Mouse (Mus musculus) Patski (cell line): ENCODE data around the gene Susd4. TPM values are rescaled to one million over a fixed set of nuclear protein-coding genes. Genes with fewer than 3 reads are reported as not detected.

ENCODE experiments used
- ATAC-seq: fragments of 100-300 bp; one replicate; pipeline ENCODE4 v1.8.0; 2021
- CTCF ChIA-PET: fragments of 350-600 bp; sonication (Branson Sonifier 250); formaldehyde crosslinking; loops from one replicate; lab custom pipeline; 2022; ENCODE audit warnings: inconsistent platforms; lab: Charles Lee
- POLR2A ChIA-PET: fragments of 350-600 bp; sonication (Branson Sonifier 250); formaldehyde crosslinking; loops from one replicate; lab custom pipeline; 2022; ENCODE audit warnings: antibody characterized with exemption, inconsistent platforms; lab: Charles Lee
- DNase-seq: peaks from one replicate; pipeline ENCODE4 v3.0.0-alpha.2; 2011; ENCODE audit warnings: low read depth, low spot score
- H3K27me3 ChIP-seq: fragments of 371-371 bp; one replicate; pipeline ENCODE4 v1.5.1; 2021
- CTCF ChIP-seq: fragments of 100-300 bp; IDR thresholded peaks from one replicate; pipeline ENCODE4 v1.5.1; 2021
- in situ Hi-C: fragments of 300-500 bp; cut with MboI; formaldehyde crosslinking; loops from 3 replicates; pipeline ENCODE4 v1.11.1; 2018; ENCODE audit warnings: low pct_unique_long_range_greater_than_20kb, mixed read lengths
- polyA plus RNA-seq: library from polyadenylated mRNA; unstranded; gene quantifications from one replicate; pipeline ENCODE4 v1.2.3, GENCODE M21; 2021

Susd4 gene
- polyA plus RNA-seq, 1 experiment from 2014 or later = 21.5 TPM

DNA sequence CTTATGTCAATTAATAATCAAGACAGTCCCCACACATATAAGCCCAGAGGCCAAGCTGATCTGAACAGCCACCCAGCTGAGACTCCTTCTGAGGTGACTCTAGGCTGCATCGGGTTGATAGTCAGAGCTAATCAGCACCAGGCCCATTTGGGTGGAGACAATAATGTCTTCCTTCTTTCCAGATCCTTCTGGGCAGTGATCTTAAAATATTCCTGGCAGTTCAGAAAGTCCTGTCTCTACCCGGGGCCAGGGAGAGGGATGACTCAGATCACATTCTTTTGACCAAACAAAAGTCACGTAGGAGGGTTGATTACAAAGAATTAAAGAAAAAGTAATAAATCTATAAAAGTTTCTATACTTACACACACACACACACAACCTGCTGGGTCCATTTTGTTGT lies 180.3 kb downstream of the Susd4 start:
- in situ Hi-C loops = no loop called here
- DNase-seq (no peak), ATAC-seq (no peak)
- no peaks in the 10 kb centered on the region for H3K27me3 ChIP-seq
- CTCF ChIA-PET = interaction anchor here (1.8 kb wide), 1 partner anchor 16 kb away, joined by 6 read pairs; no protein-coding TSS in a partner anchor
- TF ChIP-seq CTCF = no peak
- POLR2A ChIA-PET = no interaction called here

- H3K27me3 ChIP-seq = no peaks in the 10 kb centered on the region
- DNase-seq (no peak), ATAC-seq (peak; percentile 82)
- ChIA-PET CTCF (interaction anchor here (1.8 kb wide), 1 partner anchor 16 kb away, joined by 6 read pairs; no protein-coding TSS in a partner anchor), POLR2A (interaction anchor here (1.3 kb wide), 1 partner anchor 11 kb away, joined by 3 read pairs; no protein-coding TSS in a partner anchor)
- TF ChIP-seq CTCF = no peak
- in situ Hi-C loops = no loop called here
Measured at GRCm38 (mm10) chr1:182944638-182945037, 181.0 kb downstream of the Susd4 start.

GRCm38 (mm10) chr1:182945561-182945960 lies 181.9 kb downstream of the Susd4 start:
- TF ChIP-seq CTCF = no peak
- ChIA-PET POLR2A (interaction anchor here (1.3 kb wide), 1 partner anchor 10 kb away, joined by 3 read pairs; no protein-coding TSS in a partner anchor), CTCF (no interaction called here)
- in situ Hi-C loops = no loop called here
- H3K27me3 ChIP-seq = no peaks in the 10 kb centered on the region
- no peak for ATAC-seq
- DNase-seq = no peak

Other genes with a start within 250 kb of the Susd4 start
- gene Capn2, start 246.3 kb upstream of the Susd4 start, polyA plus RNA-seq = 281 TPM
- gene Capn8, start 198.9 kb upstream of the Susd4 start, polyA plus RNA-seq = 0.06 TPM
- gene Ccdc185, start 14.7 kb upstream of the Susd4 start, polyA plus RNA-seq = not detected
- gene Tlr5, start 190.9 kb downstream of the Susd4 start, polyA plus RNA-seq = not detected